Mouse (Mus musculus) heart, postnatal 0 days (tissue): ENCODE data around the gene Lonp2.

ENCODE experiments used
- CTCF ChIP-seq: IDR thresholded peaks from 2 replicates; pipeline ENCODE4 v1.5.1; 2016; ENCODE audit warnings: antibody characterized with exemption, control low read depth, low read depth
- EP300 ChIP-seq: IDR thresholded peaks from 2 replicates; pipeline ENCODE4 v1.6.1; 2016; ENCODE audit warnings: antibody characterized with exemption, low read depth

- TF ChIP-seq CTCF (no peak), EP300 (no peak)
Observed at GRCm38 (mm10) chr8:86600311-86600710, 23.5 kb upstream of the Lonp2 start.
